Mouse (Mus musculus) hindbrain, postnatal 0 days (tissue): ENCODE measurements at regions not wholly inside any gene's neighbourhood (a gene's known extent, or its start where the extent isn't known, plus 50 kb on each side); places are given as distances from the start of the nearest gene placed in this dataset.

Source experiments
- ATAC-seq: fragments of 200-750 bp; cut with Nextera tagmentation; 2 replicates; pipeline ENCODE4 v1.8.0; 2017; ENCODE audit warnings: mild to moderate bottlenecking, moderate TSS enrichment, moderate library complexity
- DNase-seq: peaks from one replicate; pipeline ENCODE4 v3.0.0-alpha.2; 2015; ENCODE audit warnings: low spot score
- H3K27ac ChIP-seq: fragments of 300-500 bp; sonication (generic); 2 replicates; pipeline ENCODE4 v1.5.1; 2014; ENCODE audit warnings: mild to moderate bottlenecking
- H3K27me3 ChIP-seq: fragments of 300-500 bp; sonication (generic); 2 replicates; pipeline ENCODE4 v1.6.1; 2014; ENCODE audit warnings: low read length, mixed read lengths; ENCODE audit not compliant: insufficient read depth
- H3K36me3 ChIP-seq: fragments of 300-500 bp; sonication (generic); 2 replicates; pipeline ENCODE4 v1.6.1; 2014; ENCODE audit warnings: low read length, mixed read lengths; ENCODE audit not compliant: insufficient read depth
- H3K4me1 ChIP-seq: fragments of 300-500 bp; sonication (generic); 2 replicates; pipeline ENCODE4 v1.6.1; 2014; ENCODE audit warnings: antibody characterized with exemption, low read length, mixed read lengths; ENCODE audit not compliant: insufficient read depth
- H3K4me2 ChIP-seq: fragments of 300-500 bp; sonication (generic); 2 replicates; pipeline ENCODE4 v1.6.1; 2014; ENCODE audit warnings: low read depth, mild to moderate bottlenecking, low read length, moderate library complexity, mixed read lengths
- H3K4me3 ChIP-seq: fragments of 300-500 bp; sonication (generic); 2 replicates; pipeline ENCODE4 v1.5.1; 2014; ENCODE audit warnings: low read length
- H3K9ac ChIP-seq: fragments of 300-500 bp; sonication (generic); replicated peaks from 2 replicates; pipeline ENCODE4 v1.6.1; 2014; ENCODE audit warnings: mild to moderate bottlenecking, low read length, moderate library complexity, mixed read lengths
- H3K9me3 ChIP-seq: fragments of 300-500 bp; sonication (generic); 2 replicates; pipeline ENCODE4 v1.6.1; 2016; ENCODE audit warnings: low read length, mixed read lengths
- CTCF ChIP-seq: IDR thresholded peaks from 2 replicates; pipeline ENCODE4 v1.5.1; 2016; ENCODE audit warnings: antibody characterized with exemption, control low read depth, low read depth
- WGBS: fragments of 180-500 bp; shearing (Covaris S2); extraction: QIAGEN DNeasy Blood & Tissue Kit; methylation state at CpG from one replicate; pipeline ENCODE4 v1.1.7; 2014; 5-methylcytosine and 5-hydroxymethylcytosine counted together

GRCm38 (mm10) chr8:78061827-78062719 lies 151.0 kb upstream of the Ttc29 start:
- Histone ChIP-seq H3K4me2 (0 out of 2 replicates have a peak overlapping the region, but pooled peaks have one; percentile 13), H3K9ac (no peak overlapping the region), H3K36me3 (no peaks in the 10 kb centered on the region), H3K27me3 (no peaks in the 10 kb centered on the region), H3K4me3 (no peak overlapping the region), H3K27ac (no peak overlapping the region), H3K9me3 (no peaks in the 10 kb centered on the region), H3K4me1 (0 out of 2 replicates have a peak, but pooled peaks cover 5% of the 10 kb centered on the region)
- DNase-seq (peak; percentile 86), ATAC-seq (peak; percentile 21; the same call in 1 of the 2 replicates)
- WGBS: 49% methylated on average over 9 of the region's 9 CpGs
- peak; percentile 71 for TF ChIP-seq CTCF

- TF ChIP-seq CTCF: peak; percentile 81
- Histone ChIP-seq H3K9me3 (no peaks in the 10 kb centered on the region), H3K27ac (no peak overlapping the region), H3K4me3 (peak overlapping the region; percentile 28), H3K4me1 (0 out of 2 replicates have a peak, but pooled peaks cover 5% of the 10 kb centered on the region), H3K27me3 (no peaks in the 10 kb centered on the region), H3K36me3 (no peaks in the 10 kb centered on the region), H3K9ac (peak overlapping the region; percentile 44), H3K4me2 (peak overlapping the region; percentile 66)
- DNase-seq: peak; percentile 86
- peak; percentile 93 for ATAC-seq
- 2% methylated on average over 13 of the region's 13 CpGs for WGBS
These were observed 149.6 kb upstream of the Ttc29 start for GRCm38 (mm10) chr8:78063529-78063928.

- Histone ChIP-seq H3K4me2 (peak overlapping the region; percentile 66), H3K9ac (peak overlapping the region; percentile 44), H3K4me3 (peak overlapping the region; percentile 28), H3K27me3 (no peaks in the 10 kb centered on the region), H3K9me3 (no peaks in the 10 kb centered on the region), H3K27ac (no peak overlapping the region), H3K4me1 (0 out of 2 replicates have a peak, but pooled peaks cover 5% of the 10 kb centered on the region), H3K36me3 (no peaks in the 10 kb centered on the region)
- no peak for TF ChIP-seq CTCF
- WGBS: 37% methylated on average over 13 of the region's 13 CpGs
- ATAC-seq: no peak
- DNase-seq: no peak
These were observed 148.9 kb upstream of the Ttc29 start for GRCm38 (mm10) chr8:78064161-78064560.

DNA sequence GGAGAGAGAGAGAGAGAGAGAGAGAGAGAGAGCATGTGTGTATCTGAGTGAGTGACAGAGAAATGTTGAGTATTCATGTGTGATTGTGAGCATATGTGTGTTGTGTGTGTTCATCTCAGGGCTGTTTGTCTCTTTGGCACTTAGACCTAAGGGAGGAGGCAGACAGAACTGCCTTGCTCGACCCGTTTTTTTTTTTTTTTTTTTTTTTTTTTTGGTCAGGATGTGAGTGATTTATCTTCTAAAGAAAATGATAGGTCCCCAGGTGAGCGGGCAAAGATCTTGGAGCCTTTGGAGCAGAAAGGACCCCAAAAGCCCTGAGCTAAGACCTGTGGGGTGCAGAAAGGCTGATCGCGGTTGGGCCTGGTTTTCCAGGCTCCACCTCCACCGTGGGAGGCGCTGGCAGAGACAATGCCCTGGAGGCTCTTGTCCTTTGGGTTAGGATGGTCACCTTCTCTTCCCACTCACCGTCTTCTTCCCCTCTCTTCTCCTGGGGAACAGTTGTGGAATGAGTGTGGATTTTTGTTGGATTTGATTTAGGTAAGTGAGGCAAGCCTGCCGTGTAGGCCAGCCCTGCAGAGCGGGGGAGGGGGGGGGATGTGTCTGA lies 147.1 kb upstream of the Ttc29 start:
- Histone ChIP-seq H3K9me3 (no peaks in the 10 kb centered on the region), H3K27me3 (no peaks in the 10 kb centered on the region), H3K27ac (no peak overlapping the region), H3K36me3 (no peaks in the 10 kb centered on the region), H3K9ac (no peak overlapping the region), H3K4me2 (no peak overlapping the region), H3K4me1 (0 out of 2 replicates have a peak, but pooled peaks cover 5% of the 10 kb centered on the region), H3K4me3 (no peak overlapping the region)
- no peak for ATAC-seq
- no peak for DNase-seq
- 38% methylated on average over 10 of the region's 10 CpGs for WGBS
- TF ChIP-seq CTCF: no peak

- H3K9ac ChIP-seq: no peak overlapping the region
- 37% methylated on average over 13 of the region's 13 CpGs for WGBS
- no peaks in the 10 kb centered on the region for H3K9me3 ChIP-seq
- no peaks in the 10 kb centered on the region for H3K36me3 ChIP-seq
- no peak overlapping the region for H3K4me2 ChIP-seq
- no peak overlapping the region for H3K4me3 ChIP-seq
- H3K27ac ChIP-seq: no peak overlapping the region
- H3K4me1 ChIP-seq: 0 out of 2 replicates have a peak, but pooled peaks cover 5% of the 10 kb centered on the region
- no peaks in the 10 kb centered on the region for H3K27me3 ChIP-seq
- DNase-seq (no peak), ATAC-seq (no peak)
- TF ChIP-seq CTCF: no peak
These were observed 144.8 kb upstream of the Ttc29 start for GRCm38 (mm10) chr8:78068087-78068910.

DNA sequence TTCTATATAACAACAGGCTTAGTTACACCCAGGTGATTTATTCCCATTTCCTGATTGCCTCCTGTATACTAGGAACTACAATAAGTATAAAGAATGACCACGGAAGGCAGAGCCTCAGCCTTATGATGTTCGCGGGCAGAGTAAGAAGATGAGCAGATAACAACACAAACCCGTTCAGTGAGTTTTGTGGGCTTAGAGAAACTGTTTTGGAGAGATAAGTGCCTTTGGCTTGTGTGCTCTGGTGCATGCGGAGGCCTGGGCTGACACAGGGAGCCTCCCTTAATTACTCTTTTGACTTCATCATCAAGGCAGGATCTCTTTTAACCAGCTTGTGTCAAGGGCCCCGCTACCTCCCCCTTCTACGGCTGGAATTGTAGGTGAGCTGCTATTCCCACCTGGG lies 139.3 kb upstream of the Ttc29 start:
- WGBS: 92% methylated on average over 7 of the region's 7 CpGs
- no peak for DNase-seq
- no peaks in the 10 kb centered on the region for H3K36me3 ChIP-seq

More for the DNA sequence above, 139.3 kb upstream of the Ttc29 start:
- no peak overlapping the region for H3K4me3 ChIP-seq
- no peaks in the 10 kb centered on the region for H3K4me1 ChIP-seq
- TF ChIP-seq CTCF: no peak
- no peak overlapping the region for H3K27ac ChIP-seq
- ATAC-seq: no peak
- no peaks in the 10 kb centered on the region for H3K9me3 ChIP-seq
- no peak overlapping the region for H3K4me2 ChIP-seq
- no peak overlapping the region for H3K9ac ChIP-seq
- no peaks in the 10 kb centered on the region for H3K27me3 ChIP-seq
